Mouse (Mus musculus) hindbrain, embryonic 16.5 days (tissue): Measurements from ENCODE around the gene Gm21083. TPM values are rescaled to one million over a fixed set of nuclear protein-coding genes. Genes with fewer than 3 reads are reported as not detected.
"Not testable (repeated sequence)": the region's sequence is repeated elsewhere in the genome, so short reads cannot be mapped to it uniquely, and the experiment has no call there.

Experiments
- ATAC-seq: fragments of 200-750 bp; cut with Nextera tagmentation; 2 replicates; pipeline ENCODE4 v1.8.0; 2017; ENCODE audit warnings: moderate TSS enrichment, moderate library complexity
- H3K27ac ChIP-seq: fragments of 300-500 bp; sonication (generic); 2 replicates; pipeline ENCODE4 v1.5.1; 2014; ENCODE audit warnings: low read depth, mild to moderate bottlenecking, control low read depth, low read length, moderate library complexity
- H3K27me3 ChIP-seq: fragments of 300-500 bp; sonication (generic); replicated peaks from 2 replicates; pipeline ENCODE4 v1.6.1; 2014; ENCODE audit warnings: low read length; ENCODE audit not compliant: control insufficient read depth, insufficient read depth
- H3K36me3 ChIP-seq: fragments of 300-500 bp; sonication (generic); 2 replicates; pipeline ENCODE4 v1.6.1; 2014; ENCODE audit warnings: mild to moderate bottlenecking, low read length, moderate library complexity, mixed read lengths; ENCODE audit not compliant: control insufficient read depth, insufficient read depth
- H3K4me1 ChIP-seq: fragments of 300-500 bp; sonication (generic); 2 replicates; pipeline ENCODE4 v1.6.1; 2014; ENCODE audit warnings: low read depth, low read length; ENCODE audit not compliant: control insufficient read depth, insufficient read depth
- H3K4me2 ChIP-seq: fragments of 300-500 bp; sonication (generic); 2 replicates; pipeline ENCODE4 v1.6.1; 2014; ENCODE audit warnings: mild to moderate bottlenecking, low read length, control low read depth, moderate library complexity
- H3K4me3 ChIP-seq: fragments of 300-500 bp; sonication (generic); 2 replicates; pipeline ENCODE4 v1.5.1; 2014; ENCODE audit warnings: mild to moderate bottlenecking, low read length, control low read depth, moderate library complexity
- H3K9ac ChIP-seq: fragments of 300-500 bp; sonication (generic); 2 replicates; pipeline ENCODE4 v1.6.1; 2014; ENCODE audit warnings: low read depth, mild to moderate bottlenecking, control low read depth, low read length, moderate library complexity
- H3K9me3 ChIP-seq: fragments of 300-500 bp; sonication (generic); 2 replicates; pipeline ENCODE4 v1.6.1; 2014; ENCODE audit warnings: mild to moderate bottlenecking, low read length, moderate library complexity; ENCODE audit not compliant: control insufficient read depth
- WGBS: fragments of 180-500 bp; shearing (Covaris S2); extraction: QIAGEN DNeasy Blood & Tissue Kit; methylation state at CpG from one replicate; pipeline ENCODE4 v1.1.7; 2014; 5-methylcytosine and 5-hydroxymethylcytosine counted together
- polyA plus RNA-seq: library from polyadenylated mRNA; unstranded; fragments of >200 nt; fragmentation: Nextera tagmentation; extraction: Ambion mirVana; gene quantifications from 2 replicates; pipeline ENCODE4 v1.2.1, GENCODE M21; 2015

Gene Gm21083
- polyA plus RNA-seq, 1 experiment from 2014 or later, result not detected

DNA sequence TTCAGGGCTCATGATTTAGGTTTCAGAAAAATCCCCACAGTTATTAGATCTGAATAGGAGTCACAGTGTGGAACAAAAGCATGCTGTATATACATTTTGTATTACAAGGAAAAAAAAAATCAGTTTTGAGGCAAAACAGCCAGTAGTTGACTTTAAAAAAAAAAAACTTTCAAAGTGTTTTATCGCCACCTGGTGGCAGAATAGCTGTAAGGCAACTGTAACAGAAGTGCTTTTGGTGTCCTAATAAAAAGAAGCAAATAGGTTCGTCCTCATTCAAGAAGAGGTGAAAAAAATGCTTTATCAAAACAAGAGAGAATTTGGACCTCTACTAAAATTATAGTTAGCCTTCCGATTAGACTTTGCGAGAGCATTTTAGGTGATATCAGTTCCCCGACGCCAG is 11.2 kb downstream of the Gm21083 start:
- H3K27ac ChIP-seq, H3K36me3 ChIP-seq, H3K4me2 ChIP-seq, H3K9ac ChIP-seq, H3K4me3 ChIP-seq, H3K9me3 ChIP-seq, H3K4me1 ChIP-seq, H3K27me3 ChIP-seq, ATAC-seq: not testable (repeated sequence)
- 31% methylated on average over 6 of the region's 6 CpGs for WGBS

DNA sequence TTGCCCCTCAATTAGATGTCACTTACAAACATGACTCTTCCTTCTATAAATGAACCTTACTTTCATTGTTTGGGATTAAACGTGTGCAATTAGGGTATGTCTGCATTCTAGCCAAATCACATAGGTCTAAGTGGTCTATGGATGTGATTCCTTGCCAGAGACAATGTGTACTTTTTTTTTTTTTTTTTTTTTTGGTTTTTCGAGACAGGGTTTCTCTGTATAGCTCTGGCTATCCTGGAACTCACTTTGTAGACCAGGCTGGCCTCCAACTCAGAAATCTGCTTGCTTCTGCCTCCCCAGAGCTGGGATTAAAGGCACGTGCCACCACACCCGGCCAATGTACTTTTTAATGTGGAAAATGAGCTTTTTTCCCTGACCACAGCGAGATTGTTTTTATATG is 13.5 kb downstream of the Gm21083 start:
- ATAC-seq, H3K36me3 ChIP-seq, H3K4me3 ChIP-seq: not testable (repeated sequence)

DNA sequence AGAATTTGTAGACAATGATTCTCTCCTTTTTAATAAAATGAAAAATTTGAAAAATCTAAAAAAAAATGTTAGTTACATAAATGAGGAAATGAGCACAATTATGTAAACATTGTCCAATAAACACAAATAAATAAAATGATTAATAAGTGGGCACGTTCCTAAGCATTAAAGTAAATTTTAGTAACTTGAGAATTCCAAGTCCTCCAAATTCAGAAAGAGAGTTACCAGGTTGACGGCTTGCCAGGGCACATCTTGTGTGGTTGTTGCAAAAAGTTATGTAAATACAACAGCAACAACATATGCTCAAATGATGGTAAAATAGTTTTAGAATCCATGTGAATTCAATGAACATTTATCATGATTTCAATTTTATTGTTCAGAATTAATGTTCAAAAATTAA is 14.4 kb downstream of the Gm21083 start:
- not testable (repeated sequence) for H3K4me3 ChIP-seq, H3K4me1 ChIP-seq, H3K36me3 ChIP-seq, H3K9me3 ChIP-seq, H3K9ac ChIP-seq, ATAC-seq, H3K4me2 ChIP-seq, H3K27ac ChIP-seq, H3K27me3 ChIP-seq
- 79% methylated on average over 2 of the region's 2 CpGs for WGBS

More for the DNA sequence above, 13.5 kb downstream of the Gm21083 start:
- H3K9me3 ChIP-seq, H3K4me1 ChIP-seq, H3K9ac ChIP-seq, H3K4me2 ChIP-seq, H3K27ac ChIP-seq, H3K27me3 ChIP-seq: not testable (repeated sequence)
- WGBS, result 65% methylated on average over 5 of the region's 5 CpGs

DNA sequence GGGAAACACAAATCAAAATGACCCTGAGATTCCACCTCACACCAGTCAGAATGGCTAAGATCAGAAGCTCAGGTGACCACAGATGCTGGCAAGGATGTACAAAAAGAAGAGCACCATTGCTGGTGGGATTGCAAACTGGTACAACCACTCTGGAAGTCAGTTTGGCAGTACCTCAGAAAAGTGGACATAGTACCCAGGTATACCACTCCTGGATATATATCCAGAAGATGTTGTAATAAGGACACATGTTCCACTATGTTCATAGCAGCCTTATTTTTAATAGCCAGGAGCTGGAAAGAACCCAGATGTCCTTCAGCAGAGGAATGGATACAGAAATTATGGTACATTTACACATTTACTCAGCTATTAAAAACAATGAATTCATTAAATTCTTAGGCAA is 21.7 kb downstream of the Gm21083 start:
- ATAC-seq, H3K4me3 ChIP-seq, H3K9ac ChIP-seq: not testable (repeated sequence)

DNA sequence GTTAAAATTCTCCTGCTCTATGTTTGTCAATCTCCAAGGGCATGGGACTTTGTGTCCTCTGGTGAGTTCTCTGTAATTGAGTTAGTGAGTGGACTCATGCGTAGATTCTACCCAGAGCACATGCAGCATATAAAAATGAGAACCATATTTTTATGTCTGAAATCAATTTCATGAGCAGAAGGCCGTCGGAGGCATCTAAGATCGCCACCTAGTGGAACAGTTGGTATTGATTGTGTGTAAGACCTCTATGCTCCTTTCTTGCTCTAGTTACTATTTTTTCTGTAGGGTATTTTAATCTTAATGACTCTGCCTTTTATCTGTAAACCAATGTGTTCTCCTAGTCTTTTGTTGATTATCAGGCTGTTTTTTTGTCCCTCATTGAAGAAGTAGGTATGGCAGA is 23.2 kb downstream of the Gm21083 start:
- peaks cover 12% of the 10 kb centered on the region for H3K9me3 ChIP-seq
- not testable (repeated sequence) for H3K36me3 ChIP-seq, ATAC-seq, H3K27me3 ChIP-seq, H3K9ac ChIP-seq, H3K4me1 ChIP-seq, H3K4me2 ChIP-seq, H3K27ac ChIP-seq, H3K4me3 ChIP-seq
- 43% methylated on average over 4 of the region's 4 CpGs for WGBS

More for the DNA sequence above, 21.7 kb downstream of the Gm21083 start:
- H3K36me3 ChIP-seq, H3K27me3 ChIP-seq, H3K4me2 ChIP-seq, H3K27ac ChIP-seq, H3K4me1 ChIP-seq: not testable (repeated sequence)
- peaks cover 12% of the 10 kb centered on the region for H3K9me3 ChIP-seq

DNA sequence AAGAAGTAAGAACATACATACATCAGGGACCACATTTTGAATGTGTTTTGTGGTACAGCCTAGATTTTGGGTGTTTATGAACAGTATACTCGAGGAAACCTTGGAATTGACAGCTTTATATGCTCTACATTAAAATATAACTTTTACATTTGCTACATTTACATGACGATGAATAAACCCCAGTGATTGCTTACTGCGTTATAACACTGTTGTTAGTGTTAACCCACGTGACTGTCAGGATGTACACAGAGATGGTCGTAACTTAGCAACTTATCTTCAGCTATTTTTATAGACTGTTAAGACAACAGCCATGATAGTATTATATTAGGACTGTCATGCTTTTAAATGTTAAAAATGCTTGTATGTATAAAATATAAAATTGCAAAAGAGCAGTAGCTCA is 24.3 kb downstream of the Gm21083 start:
- 63% methylated on average over 5 of the region's 5 CpGs for WGBS
- H3K27ac ChIP-seq, ATAC-seq, H3K4me1 ChIP-seq, H3K9ac ChIP-seq, H3K4me2 ChIP-seq, H3K4me3 ChIP-seq, H3K27me3 ChIP-seq, H3K36me3 ChIP-seq: not testable (repeated sequence)
- H3K9me3 ChIP-seq, result peaks cover 12% of the 10 kb centered on the region

DNA sequence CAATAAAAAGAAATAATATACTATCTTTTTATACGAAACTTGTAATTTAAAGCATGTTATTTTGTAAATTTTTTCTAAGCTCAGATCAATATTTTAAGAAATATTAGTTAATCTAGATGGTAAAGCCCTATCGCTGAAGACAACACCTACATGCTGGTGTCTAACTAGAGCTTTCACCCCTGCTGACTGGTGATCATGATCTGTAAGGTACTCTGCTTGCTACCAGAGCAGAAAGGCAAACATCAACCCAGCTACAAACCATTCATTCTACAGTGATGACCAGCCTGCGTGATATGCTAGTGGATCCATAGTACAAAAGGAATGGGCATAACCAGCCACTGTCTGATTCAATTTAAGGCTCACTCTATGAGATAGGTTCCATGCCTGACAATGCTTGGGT is 24.8 kb downstream of the Gm21083 start:
- not testable (repeated sequence) for H3K4me1 ChIP-seq, H3K4me2 ChIP-seq, H3K9ac ChIP-seq, H3K27ac ChIP-seq, H3K27me3 ChIP-seq, ATAC-seq, H3K4me3 ChIP-seq, H3K36me3 ChIP-seq
- WGBS, result 69% methylated on average over 3 of the region's 3 CpGs
- H3K9me3 ChIP-seq, result peaks cover 12% of the 10 kb centered on the region

DNA sequence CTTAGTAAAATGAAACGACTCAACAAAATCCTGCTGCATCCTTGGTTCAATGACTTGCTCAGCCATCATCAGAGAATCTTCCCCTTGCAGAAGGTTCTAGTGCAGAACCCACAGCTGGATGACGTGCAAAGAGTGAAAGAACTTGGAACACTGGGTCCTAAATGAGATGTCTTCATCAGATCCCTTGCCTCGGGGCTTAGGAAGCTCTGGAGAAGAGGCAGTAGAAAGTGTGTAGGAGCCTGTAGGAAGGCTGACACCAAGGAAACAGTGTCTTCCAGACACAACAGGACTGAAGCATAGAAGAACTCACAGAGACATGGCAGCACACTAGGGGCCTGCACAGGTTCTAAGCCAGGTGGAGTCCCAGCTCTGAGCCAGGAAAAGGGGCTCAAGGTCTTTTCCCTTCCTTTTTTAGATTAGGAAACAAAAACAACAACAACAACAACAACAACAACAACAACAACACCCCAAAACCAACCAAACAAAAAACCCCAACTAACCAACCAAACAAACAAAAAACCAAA is 25.4 kb downstream of the Gm21083 start:
- not testable (repeated sequence) for H3K27me3 ChIP-seq, H3K4me1 ChIP-seq, H3K27ac ChIP-seq, H3K9ac ChIP-seq, H3K4me3 ChIP-seq, H3K36me3 ChIP-seq, H3K4me2 ChIP-seq, ATAC-seq
- WGBS, result 59% methylated on average over 3 of the region's 3 CpGs
- H3K9me3 ChIP-seq, result peaks cover 12% of the 10 kb centered on the region

DNA sequence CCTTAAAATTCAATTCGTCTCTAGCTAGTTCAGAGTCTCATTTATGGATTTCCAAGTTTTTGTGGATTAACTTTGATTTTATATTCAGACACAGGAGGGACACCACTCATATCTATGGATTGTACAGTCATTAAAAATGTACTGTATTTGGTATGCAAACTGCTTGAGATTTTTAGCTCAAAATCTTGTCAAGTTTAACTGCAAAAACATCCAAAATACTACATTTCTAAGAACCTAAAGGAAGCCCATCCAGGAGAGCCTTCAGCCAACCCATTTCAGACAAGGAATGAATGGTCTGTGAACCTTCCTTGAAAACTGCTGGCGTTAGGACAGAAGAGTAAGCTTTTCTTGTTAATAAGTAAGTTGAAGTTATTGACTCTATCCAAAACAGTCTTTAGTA is 25.9 kb downstream of the Gm21083 start:
- H3K4me1 ChIP-seq, H3K36me3 ChIP-seq, H3K27ac ChIP-seq, H3K27me3 ChIP-seq, ATAC-seq, H3K4me2 ChIP-seq, H3K9ac ChIP-seq, H3K4me3 ChIP-seq: not testable (repeated sequence)
- 59% methylated on average over 2 of the region's 2 CpGs for WGBS
- peaks cover 12% of the 10 kb centered on the region for H3K9me3 ChIP-seq

DNA sequence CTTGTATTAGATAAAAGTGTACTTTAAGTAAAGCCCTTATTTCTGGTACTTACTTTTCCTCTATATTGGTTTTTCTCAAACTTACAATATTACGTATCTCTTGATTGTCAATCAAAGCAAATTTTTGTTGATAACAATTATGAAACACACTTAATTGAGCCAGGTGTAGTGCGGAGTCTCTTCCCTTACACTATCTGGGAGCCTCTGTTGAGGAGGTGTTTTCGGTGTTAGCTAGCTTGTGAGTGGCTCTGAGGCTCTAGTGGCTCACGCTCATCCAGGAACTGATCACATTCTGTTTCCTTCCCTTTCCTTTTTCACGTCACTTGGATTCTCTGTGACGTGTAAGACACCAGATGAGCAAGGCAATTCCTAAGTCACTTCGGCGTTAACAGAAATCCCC is 26.5 kb downstream of the Gm21083 start:
- H3K27me3 ChIP-seq, H3K36me3 ChIP-seq, H3K4me1 ChIP-seq, H3K4me3 ChIP-seq, H3K4me2 ChIP-seq, H3K9me3 ChIP-seq, ATAC-seq, H3K27ac ChIP-seq, H3K9ac ChIP-seq: not testable (repeated sequence)
- 75% methylated on average over 8 of the region's 8 CpGs for WGBS
